Mouse (Mus musculus) ES-Bruce4 (cell line): ENCODE data around the gene Rheb. TPM values are rescaled to one million over a fixed set of nuclear protein-coding genes. Genes with fewer than 3 reads are reported as not detected.
"Not testable (repeated sequence)": the region's sequence is repeated elsewhere in the genome, so short reads cannot be mapped to it uniquely, and the experiment has no call there.

Experiments
- H3K27ac ChIP-seq: 2 replicates; pipeline ENCODE4 v1.5.1; 2012; ENCODE audit warnings: low read length, inconsistent platforms; ENCODE audit not compliant: insufficient read depth
- H3K27me3 ChIP-seq: 2 replicates; pipeline ENCODE4 v1.6.1; 2012; ENCODE audit warnings: mild to moderate bottlenecking, low read length, inconsistent platforms; ENCODE audit not compliant: control insufficient read depth, poor library complexity, insufficient read depth, severe bottlenecking
- H3K36me3 ChIP-seq: 2 replicates; pipeline ENCODE4 v1.6.1; 2012; ENCODE audit warnings: inconsistent platforms, mild to moderate bottlenecking, low read length, moderate library complexity; ENCODE audit not compliant: control insufficient read depth, poor library complexity, insufficient read depth, severe bottlenecking
- H3K4me1 ChIP-seq: one replicate; pipeline ENCODE4 v1.8.1; 2011; ENCODE audit warnings: low read length; ENCODE audit not compliant: control insufficient read depth, insufficient read depth
- H3K4me3 ChIP-seq: 2 replicates; pipeline ENCODE4 v1.5.1; 2011; ENCODE audit warnings: low read depth, mild to moderate bottlenecking, low read length
- H3K9ac ChIP-seq: 2 replicates; pipeline ENCODE4 v1.6.1; 2012; ENCODE audit warnings: low read depth, mild to moderate bottlenecking, inconsistent platforms; ENCODE audit not compliant: poor library complexity, severe bottlenecking
- H3K9me3 ChIP-seq: replicated peaks from 2 replicates; pipeline ENCODE4 v1.6.1; 2012; ENCODE audit warnings: mild to moderate bottlenecking, low read length, inconsistent platforms; ENCODE audit not compliant: control insufficient read depth, poor library complexity, insufficient read depth, severe bottlenecking
- CTCF ChIP-seq: IDR thresholded peaks from one replicate; pipeline ENCODE4 v1.8.1; 2011; ENCODE audit warnings: low read depth, low read length
- EP300 ChIP-seq: IDR thresholded peaks from 2 replicates; pipeline ENCODE4 v1.6.1; 2011; ENCODE audit warnings: low read depth, low read length; ENCODE audit not compliant: insufficient read depth
- POLR2A ChIP-seq: IDR thresholded peaks from one replicate; pipeline ENCODE4 v1.8.1; 2011; ENCODE audit warnings: low read length; ENCODE audit not compliant: insufficient read depth
- polyA plus RNA-seq: library from polyadenylated mRNA; stranded (reverse); fragments of >200 nt; gene quantifications from 2 replicates; pipeline ENCODE4 v1.2.4, GENCODE M21; 2011; ENCODE audit warnings: low read depth; ENCODE audit not compliant: missing spikeins, insufficient read depth, insufficient read length

The Rheb gene
- polyA plus RNA-seq, 1 experiment, result 112 TPM

DNA sequence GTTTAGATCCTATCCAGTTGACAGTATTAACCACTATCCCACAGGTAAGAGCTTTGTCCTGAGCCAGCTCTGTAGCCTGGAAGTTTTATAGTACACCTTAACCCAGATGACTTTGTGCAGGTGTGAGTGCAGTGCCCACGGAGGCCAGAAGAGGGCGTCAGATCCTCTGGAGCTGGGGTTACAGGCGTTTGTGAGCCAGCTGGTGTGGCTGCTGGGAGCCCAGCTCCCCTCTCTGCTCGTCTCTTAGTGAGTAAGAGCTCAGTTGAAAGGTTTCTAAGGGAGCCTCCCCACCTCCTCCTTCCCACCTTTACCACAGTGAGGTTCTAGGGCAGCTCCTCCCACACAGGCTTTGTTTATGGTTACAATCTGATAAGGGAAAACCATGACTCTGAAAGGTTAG is 65.7 kb downstream of the Rheb start:
- H3K27me3 ChIP-seq, result no peaks in the 10 kb centered on the region
- no peak overlapping the region for H3K9ac ChIP-seq
- H3K4me1 ChIP-seq, result no peaks in the 10 kb centered on the region
- H3K4me3 ChIP-seq, result no peak overlapping the region
- no peak for TF ChIP-seq POLR2A
- TF ChIP-seq CTCF, result peak; percentile 22
- H3K27ac ChIP-seq, result no peak overlapping the region
- peaks cover 12% of the 10 kb centered on the region for H3K9me3 ChIP-seq
- H3K36me3 ChIP-seq, result no peaks in the 10 kb centered on the region

DNA sequence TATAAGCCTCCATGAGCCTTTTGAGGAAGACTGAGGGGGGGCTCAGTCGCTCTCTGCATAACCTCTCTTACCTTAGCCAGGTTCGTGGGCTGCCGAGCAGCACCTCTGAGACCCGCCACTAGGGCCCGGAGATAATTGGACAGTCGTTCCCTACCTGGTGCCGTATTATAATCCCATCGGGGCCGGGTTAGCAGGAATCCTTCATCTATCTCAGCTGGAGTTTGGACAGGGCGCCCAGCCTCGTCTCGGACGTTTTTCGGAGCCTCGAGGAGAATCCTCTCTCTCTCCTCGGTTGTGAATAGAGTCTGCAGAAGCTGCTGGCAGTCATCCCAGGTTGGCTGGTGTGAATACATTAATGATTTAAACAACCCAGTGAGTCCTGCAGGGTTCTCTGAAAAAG is 67.9 kb downstream of the Rheb start:
- not testable (repeated sequence) for H3K4me3 ChIP-seq, H3K4me1 ChIP-seq, H3K27ac ChIP-seq, H3K36me3 ChIP-seq, H3K9ac ChIP-seq, H3K27me3 ChIP-seq
- peaks cover 12% of the 10 kb centered on the region for H3K9me3 ChIP-seq

DNA sequence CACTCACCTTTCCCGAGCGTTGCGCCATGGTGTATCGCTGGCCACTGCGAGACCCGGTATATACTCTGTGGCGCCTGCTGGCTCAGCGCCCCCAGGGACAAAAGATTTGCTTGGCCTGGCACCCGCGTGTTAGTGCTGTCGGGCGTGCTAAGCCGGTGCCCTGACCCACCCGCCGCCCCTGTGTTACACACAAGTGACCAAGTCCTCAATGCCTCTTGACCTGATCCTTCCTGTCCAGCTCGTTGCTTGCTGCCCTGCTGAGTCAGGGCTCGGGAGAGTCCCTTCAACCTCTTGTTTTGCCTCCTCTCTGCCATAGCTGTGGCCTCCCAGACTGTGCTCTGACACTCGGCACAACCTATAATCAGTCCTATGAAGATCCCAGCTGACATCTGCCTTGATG is 84.6 kb downstream of the Rheb start, which contains the start of gene Crygn:
TSS of gene Crygn (minus strand) at position 193 of the 400 bp plus-strand sequence.
- Histone ChIP-seq H3K9ac (peak within 1 kb of the TSS; percentile 38), H3K9me3 (no peaks in the 10 kb centered on the region), H3K36me3 (no peaks in the 10 kb centered on the region), H3K4me3 (peak within 1 kb of the TSS; percentile 45), H3K27me3 (no peaks in the 10 kb centered on the region), H3K4me1 (no peaks in the 10 kb centered on the region), H3K27ac (no peak within 1 kb of the TSS)
- TF ChIP-seq EP300 (no peak), POLR2A (no peak), CTCF (no peak)

DNA sequence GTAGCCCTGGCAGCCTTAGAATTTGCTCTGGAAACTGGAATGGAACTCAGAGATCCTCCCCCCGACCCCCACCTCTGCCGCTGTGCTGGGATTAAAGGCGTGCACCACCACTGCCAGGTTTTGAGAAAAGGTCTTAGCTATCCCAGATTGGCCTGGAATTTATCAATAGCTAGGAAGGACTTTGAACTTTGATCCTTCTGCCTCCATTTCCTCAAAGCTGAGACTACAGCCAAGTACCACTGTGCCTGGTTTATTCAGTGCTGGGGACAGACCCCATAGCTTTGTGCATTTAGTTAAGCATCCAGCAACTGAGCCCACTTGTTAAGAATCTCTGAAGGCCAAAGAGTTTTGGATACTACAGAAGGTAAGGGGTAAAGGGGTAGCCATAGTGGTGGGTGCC is 85.5 kb downstream of the Rheb start:
- no peak for TF ChIP-seq POLR2A
- no peak for TF ChIP-seq CTCF
- no peak for TF ChIP-seq EP300
- Histone ChIP-seq H3K4me3 (no peak overlapping the region), H3K36me3 (no peaks in the 10 kb centered on the region), H3K27ac (no peak overlapping the region), H3K4me1 (no peaks in the 10 kb centered on the region), H3K9me3 (no peaks in the 10 kb centered on the region), H3K27me3 (no peaks in the 10 kb centered on the region), H3K9ac (no peak overlapping the region)

Other genes with a start within 250 kb of the Rheb start
- gene Smarcd3, start 218.2 kb downstream of the Rheb start, polyA plus RNA-seq, result 1.5 and 1.9 TPM in 2 replicates
- 77.3 and 81.1 TPM in 2 replicates for gene Nub1, start 157.1 kb downstream of the Rheb start, polyA plus RNA-seq
- 10.3 and 11.3 TPM in 2 replicates for gene Wdr86, start 111.9 kb downstream of the Rheb start, polyA plus RNA-seq
- gene Crygn, start 84.6 kb downstream of the Rheb start, polyA plus RNA-seq, result 8.2 TPM in 1 of 2 replicates, not detected in the other